Comparison of ENCODE assay signal across 18 mouse cellular contexts in genomic region chr10:117518793-117519669, GRCm38 (mm10).
DNase-seq lines count a peak whose midpoint lies in the region; ATAC-seq lines count a peak whose summit lies in the region.
"Had no signal": no experiment of that assay in that cellular context is flagged by ENCODE, and none has a peak within 500 bp of the region (broad histone marks: within the 10 kb centered on the region; RNA-seq: fewer than 3 reads in every experiment).

No protein-coding gene starts in this region.

- no peaks in the 10 kb centered on the region for H3K9me3 ChIP-seq in kidney, embryonic 14.5 days (ENCODE audit: control insufficient read depth, low read length)
- 0 out of 2 replicates have a peak, but pooled peaks cover 4% of the 10 kb centered on the region for H3K9me3 ChIP-seq in midbrain, embryonic 10.5 days (replicated peaks)
- no peaks in the 10 kb centered on the region for H3K9me3 ChIP-seq in midbrain, embryonic 15.5 days
- H3K9me3 ChIP-seq in embryonic facial prominence, embryonic 10.5 days = no peaks in the 10 kb centered on the region
- no peaks in the 10 kb centered on the region for H3K9me3 ChIP-seq in stomach, embryonic 16.5 days (replicated peaks; ENCODE audit: control insufficient read depth, low read length)
- H3K9me3 ChIP-seq: embryonic facial prominence, embryonic 13.5 days; hindbrain, embryonic 15.5 days; intestine, embryonic 15.5 days; stomach, embryonic 15.5 days had no signal

- H3K27me3 ChIP-seq in kidney, embryonic 14.5 days (ENCODE audit: control insufficient read depth, insufficient read depth, low read length) = no peaks in the 10 kb centered on the region
- no peaks in the 10 kb centered on the region for H3K27me3 ChIP-seq in midbrain, embryonic 10.5 days (ENCODE audit: low read depth, poor library complexity, severe bottlenecking)
- H3K27me3 ChIP-seq in midbrain, embryonic 15.5 days (replicated peaks) = no peaks in the 10 kb centered on the region
- no peaks in the 10 kb centered on the region for H3K27me3 ChIP-seq in embryonic facial prominence, embryonic 10.5 days (replicated peaks; ENCODE audit: low read depth, poor library complexity, severe bottlenecking)
- no peaks in the 10 kb centered on the region for H3K27me3 ChIP-seq in stomach, embryonic 16.5 days (ENCODE audit: control insufficient read depth, insufficient read depth, low read length)
- H3K27me3 ChIP-seq: embryonic facial prominence, embryonic 13.5 days; hindbrain, embryonic 15.5 days; intestine, embryonic 15.5 days; stomach, embryonic 15.5 days had no signal

- peak overlapping the region; percentile 17; the same call in 1 of the 2 replicates for H3K27ac ChIP-seq in kidney, embryonic 14.5 days (ENCODE audit: low read depth, low read length)
- peak overlapping the region; percentile 43; the same call in 1 of the 2 replicates for H3K27ac ChIP-seq in midbrain, embryonic 10.5 days (replicated peaks)
- H3K27ac ChIP-seq in midbrain, embryonic 15.5 days = no peak overlapping the region
- H3K27ac ChIP-seq in embryonic facial prominence, embryonic 10.5 days (replicated peaks) = peak overlapping the region; percentile 27
- H3K27ac ChIP-seq in stomach, embryonic 16.5 days (ENCODE audit: low read length) = peak overlapping the region; percentile 13; the same call in 1 of the 2 replicates
- H3K27ac ChIP-seq: heart, embryonic 13.5 days; hindbrain, embryonic 15.5 days; intestine, embryonic 15.5 days; stomach, embryonic 15.5 days had no signal

- no peak overlapping the region for H3K9ac ChIP-seq in kidney, embryonic 14.5 days (ENCODE audit: low read depth, low read length)
- H3K9ac ChIP-seq in midbrain, embryonic 15.5 days = no peak overlapping the region
- H3K9ac ChIP-seq in stomach, embryonic 16.5 days (ENCODE audit: low read length) = no peak overlapping the region
- H3K9ac ChIP-seq: embryonic facial prominence, embryonic 13.5 days; forebrain, postnatal 0 days; heart, embryonic 13.5 days; hindbrain, embryonic 15.5 days; intestine, embryonic 15.5 days; stomach, embryonic 15.5 days had no signal

- no peaks in the 10 kb centered on the region for H3K36me3 ChIP-seq in kidney, embryonic 14.5 days (ENCODE audit: control insufficient read depth, insufficient read depth, low read length)
- no peaks in the 10 kb centered on the region for H3K36me3 ChIP-seq in midbrain, embryonic 10.5 days
- H3K36me3 ChIP-seq in midbrain, embryonic 15.5 days (replicated peaks) = no peaks in the 10 kb centered on the region
- H3K36me3 ChIP-seq in embryonic facial prominence, embryonic 10.5 days (replicated peaks) = no peaks in the 10 kb centered on the region
- H3K36me3 ChIP-seq in stomach, embryonic 16.5 days (ENCODE audit: control insufficient read depth, insufficient read depth, low read length) = no peaks in the 10 kb centered on the region
- H3K36me3 ChIP-seq: embryonic facial prominence, embryonic 13.5 days; heart, embryonic 13.5 days; hindbrain, embryonic 15.5 days; intestine, embryonic 15.5 days; stomach, embryonic 15.5 days had no signal

- no peak for DNase-seq in kidney, adult 8-10 months
- DNase-seq in midbrain, embryonic 10.5 days (ENCODE audit: low spot score) = no peak
- DNase-seq in embryonic facial prominence, embryonic 10.5 days (ENCODE audit: low spot score) = no peak
- DNase-seq in frontal cortex, postnatal 25 days (ENCODE audit: low spot score in 2 of 2) = no peak
- DNase-seq: adrenal gland, adult 2 months; cerebellum, adult 8-10 months; forebrain, postnatal 0 days; left cerebral cortex, postnatal 4 days; lung, adult 2 months had no signal

- peaks cover 27% of the 10 kb centered on the region for H3K4me1 ChIP-seq in kidney, embryonic 14.5 days (ENCODE audit: control insufficient read depth, insufficient read depth, low read length)
- peaks cover 28% of the 10 kb centered on the region for H3K4me1 ChIP-seq in midbrain, embryonic 10.5 days
- H3K4me1 ChIP-seq in midbrain, embryonic 15.5 days = 0 out of 2 replicates have a peak, but pooled peaks cover 3% of the 10 kb centered on the region
- peaks cover 43% of the 10 kb centered on the region for H3K4me1 ChIP-seq in embryonic facial prominence, embryonic 10.5 days
- peaks cover 8% of the 10 kb centered on the region; the same call in 1 of the 2 replicates for H3K4me1 ChIP-seq in stomach, embryonic 16.5 days (ENCODE audit: control insufficient read depth, insufficient read depth, low read length)
- H3K4me1 ChIP-seq: hindbrain, embryonic 15.5 days; intestine, embryonic 15.5 days; stomach, embryonic 15.5 days had no signal

- 55% methylated on average over 15 of the region's 15 CpGs for WGBS in kidney, embryonic 14.5 days
- 72% methylated on average over 15 of the region's 15 CpGs for WGBS in midbrain, embryonic 10.5 days
- WGBS in midbrain, embryonic 15.5 days = 65% methylated on average over 15 of the region's 15 CpGs
- WGBS in embryonic facial prominence, embryonic 10.5 days = 59% methylated on average over 15 of the region's 15 CpGs
- WGBS in stomach, embryonic 16.5 days = 61% methylated on average over 15 of the region's 15 CpGs

- no peak for ATAC-seq in kidney, embryonic 14.5 days (ENCODE audit: low FRiP score, low TSS enrichment)
- ATAC-seq in midbrain, embryonic 15.5 days (replicated peaks) = no peak
- ATAC-seq in stomach, embryonic 16.5 days (ENCODE audit: insufficient read depth, low FRiP score) = 0 out of 2 replicates have a peak, but pooled peaks have one; percentile 32
- ATAC-seq: forebrain, postnatal 0 days had no signal

- no peak overlapping the region for H3K4me2 ChIP-seq in kidney, embryonic 14.5 days (replicated peaks; ENCODE audit: low read depth, low read length)
- H3K4me2 ChIP-seq in midbrain, embryonic 15.5 days = no peak overlapping the region
- no peak overlapping the region for H3K4me2 ChIP-seq in stomach, embryonic 16.5 days (ENCODE audit: low read depth, low read length)
- H3K4me2 ChIP-seq: embryonic facial prominence, embryonic 13.5 days; heart, embryonic 13.5 days; hindbrain, embryonic 15.5 days; intestine, embryonic 15.5 days; liver, embryonic 11.5 days; stomach, embryonic 15.5 days had no signal

- no peak overlapping the region for H3K4me3 ChIP-seq in kidney, embryonic 14.5 days (ENCODE audit: low read length)
- H3K4me3 ChIP-seq in midbrain, embryonic 10.5 days = no peak overlapping the region
- no peak overlapping the region for H3K4me3 ChIP-seq in midbrain, embryonic 15.5 days
- no peak overlapping the region for H3K4me3 ChIP-seq in embryonic facial prominence, embryonic 10.5 days
- H3K4me3 ChIP-seq in stomach, embryonic 16.5 days (replicated peaks; ENCODE audit: low read length) = no peak overlapping the region
- H3K4me3 ChIP-seq: embryonic facial prominence, embryonic 13.5 days; heart, embryonic 13.5 days; hindbrain, embryonic 15.5 days; intestine, embryonic 15.5 days; stomach, embryonic 15.5 days had no signal
